ENCODE assay signal across 8 mouse cellular contexts in the genomic region with DNA sequence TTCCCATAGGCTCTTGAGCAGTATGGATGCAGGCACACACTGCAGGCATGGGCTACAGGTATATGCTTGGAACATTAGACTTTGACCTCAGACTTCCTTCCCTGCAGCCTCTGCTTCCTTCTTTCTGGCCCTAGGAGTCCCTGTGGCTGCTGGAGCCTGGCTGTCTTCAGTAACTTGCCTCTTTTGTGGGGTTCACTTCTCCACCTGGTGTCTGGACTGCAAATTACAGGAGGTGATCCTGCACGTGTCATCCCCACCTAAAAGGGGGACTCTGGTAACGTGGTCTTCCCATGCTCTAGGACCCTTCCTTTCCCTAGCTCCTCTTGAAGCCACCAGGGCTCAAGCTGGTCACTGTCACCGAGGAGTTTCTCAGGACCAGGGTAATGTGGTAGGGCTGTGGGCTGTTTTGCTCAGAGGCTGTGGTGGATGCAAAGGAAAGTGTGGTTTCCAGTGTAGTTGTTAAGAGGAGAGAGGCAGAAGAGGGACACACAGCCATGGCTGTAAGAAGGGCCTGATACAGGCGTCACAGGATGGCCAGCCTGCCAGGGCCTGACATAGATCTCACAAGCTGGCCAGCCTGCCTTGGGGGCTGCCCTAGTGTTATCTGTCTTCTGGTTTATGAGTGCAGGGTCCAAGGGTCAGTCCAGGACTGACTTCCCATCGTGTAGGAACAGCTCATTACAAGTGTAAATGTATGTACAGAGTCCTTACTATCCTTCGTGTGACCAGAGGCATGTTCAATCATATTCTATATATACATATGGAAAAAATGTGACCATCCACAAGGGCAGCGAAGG. TPM values are rescaled to one million over a fixed set of nuclear protein-coding genes. Genes with fewer than 3 reads are reported as not detected.
DNase-seq lines count a peak whose midpoint lies in the region; ATAC-seq and TF ChIP-seq lines count a peak whose summit lies in the region.

No protein-coding gene starts in this region.

- no peak overlapping the region for H3K4me2 ChIP-seq in heart, embryonic 16.5 days (ENCODE audit: low read depth, low read length)
- no peak overlapping the region for H3K4me2 ChIP-seq in heart, embryonic 11.5 days
- no peak overlapping the region for H3K4me2 ChIP-seq in CH12.LX (ENCODE audit: insufficient read depth, low read depth, poor library complexity, severe bottlenecking)
- peak overlapping the region; percentile 24 for H3K4me2 ChIP-seq in intestine, postnatal 0 days (replicated peaks; ENCODE audit: low read depth)
- peak overlapping the region; percentile 48 for H3K4me2 ChIP-seq in liver, embryonic 15.5 days
- no peak overlapping the region for H3K4me2 ChIP-seq in stomach, postnatal 0 days (replicated peaks; ENCODE audit: low read depth)

- dilution Hi-C loops in CH12.LX (cut with MboI; ENCODE audit: extremely low pct_ligation_motif_present, extremely low pct_unique_long_range_greater_than_20kb, low sequenced_read_pairs) = no loop called here

- no peak for TF ChIP-seq POLR2A in CH12.LX (IDR thresholded peaks at IDR 0.05; ENCODE audit: low read depth, low read length)

- no peaks in the 10 kb centered on the region for H3K36me3 ChIP-seq in heart, embryonic 16.5 days (ENCODE audit: control insufficient read depth, insufficient read depth)
- no peaks in the 10 kb centered on the region for H3K36me3 ChIP-seq in heart, embryonic 11.5 days (ENCODE audit: control insufficient read depth, insufficient read depth, low read length)
- H3K36me3 ChIP-seq in CH12.LX (replicated peaks in 1 of 2; ENCODE audit: control insufficient read depth in 1 of 2, insufficient read depth in 1 of 2, low read length in 1 of 2) = no peaks in the 10 kb centered on the region
- no peaks in the 10 kb centered on the region for H3K36me3 ChIP-seq in intestine, postnatal 0 days (ENCODE audit: control insufficient read depth, insufficient read depth)
- H3K36me3 ChIP-seq in liver, embryonic 15.5 days (replicated peaks) = no peaks in the 10 kb centered on the region
- H3K36me3 ChIP-seq in stomach, postnatal 0 days (ENCODE audit: control insufficient read depth, insufficient read depth, low read length) = no peaks in the 10 kb centered on the region

- in situ Hi-C loops in CH12.LX (cut with MboI; ENCODE audit: low pct_ligation_motif_present, low pct_unique_long_range_greater_than_20kb, low sequenced_read_pairs) = no loop called here

- no peak for TF ChIP-seq EP300 in CH12.LX (IDR thresholded peaks at IDR 0.05; ENCODE audit: low read length)
- no peak for TF ChIP-seq EP300 in stomach, postnatal 0 days (optimal IDR thresholded peaks at IDR 0.05)

- TF ChIP-seq RAD21 in CH12.LX (IDR thresholded peaks at IDR 0.05; ENCODE audit: low read depth, low read length) = peak; percentile 16

- DNase-seq in CH12.LX (ENCODE audit: extremely low read depth) = no peak
- peak; percentile 27 for DNase-seq in cerebellum, adult 9-10 months
- peak; percentile 70 for DNase-seq in stomach, postnatal 0 days (ENCODE audit: low spot score)
- no peak for DNase-seq in Muller cell, postnatal 12 days (ENCODE audit: inconsistent ontology term)

- H3K27ac ChIP-seq in heart, embryonic 16.5 days (ENCODE audit: low read length) = no peak overlapping the region
- H3K27ac ChIP-seq in heart, embryonic 11.5 days (ENCODE audit: low read depth, low read length) = no peak overlapping the region
- H3K27ac ChIP-seq in CH12.LX (ENCODE audit: insufficient read depth, low read depth) = no peak overlapping the region
- peak overlapping the region; percentile 84 for H3K27ac ChIP-seq in intestine, postnatal 0 days (ENCODE audit: low read depth, low read length)
- H3K27ac ChIP-seq in liver, embryonic 15.5 days (replicated peaks) = peak overlapping the region; percentile 67; the same call in 1 of the 2 replicates
- no peak overlapping the region for H3K27ac ChIP-seq in stomach, postnatal 0 days (replicated peaks)

- H3K4me1 ChIP-seq in heart, embryonic 16.5 days (ENCODE audit: control insufficient read depth, insufficient read depth, low read length) = 0 out of 2 replicates have a peak, but pooled peaks cover 2% of the 10 kb centered on the region
- peaks cover 4% of the 10 kb centered on the region; the same call in 1 of the 2 replicates for H3K4me1 ChIP-seq in heart, embryonic 11.5 days (ENCODE audit: control insufficient read depth, insufficient read depth, low read length)
- peaks cover 0 to 8% of the 10 kb centered on the region in 2 experiments; a peak in 2 of 4 replicates for H3K4me1 ChIP-seq in CH12.LX (ENCODE audit: control insufficient read depth in 1 of 2, insufficient read depth in 2 of 2)
- H3K4me1 ChIP-seq in intestine, postnatal 0 days (replicated peaks; ENCODE audit: control insufficient read depth, insufficient read depth, low read length) = 0 out of 2 replicates have a peak, but pooled peaks cover 3% of the 10 kb centered on the region
- peaks cover 46% of the 10 kb centered on the region for H3K4me1 ChIP-seq in liver, embryonic 15.5 days (replicated peaks)
- H3K4me1 ChIP-seq in stomach, postnatal 0 days (replicated peaks; ENCODE audit: control insufficient read depth, insufficient read depth) = no peaks in the 10 kb centered on the region

- no peak overlapping the region for H3K4me3 ChIP-seq in heart, embryonic 16.5 days (ENCODE audit: low read length)
- H3K4me3 ChIP-seq in heart, embryonic 11.5 days (ENCODE audit: low read depth, low read length) = no peak overlapping the region
- H3K4me3 ChIP-seq in CH12.LX (replicated peaks in 1 of 3; ENCODE audit: low read depth in 2 of 3, low read length in 2 of 3, poor library complexity in 1 of 3) = no peak overlapping the region
- H3K4me3 ChIP-seq in intestine, postnatal 0 days (ENCODE audit: low read depth, low read length) = no peak overlapping the region
- H3K4me3 ChIP-seq in liver, embryonic 15.5 days (replicated peaks) = no peak overlapping the region
- H3K4me3 ChIP-seq in stomach, postnatal 0 days (ENCODE audit: low read depth, low read length) = no peak overlapping the region

- peak in 1 of 2 experiments; percentile 39; a peak in 2 of 4 replicates for TF ChIP-seq CTCF in CH12.LX (conservative IDR thresholded peaks at IDR 0.05 in 1 of 2, IDR thresholded peaks at IDR 0.05 in 1 of 2; ENCODE audit: low read depth in 2 of 2, low read length in 2 of 2)
- TF ChIP-seq CTCF in intestine, postnatal 0 days (IDR thresholded peaks at IDR 0.05; ENCODE audit: low read depth) = peak; percentile 77
- TF ChIP-seq CTCF in stomach, postnatal 0 days (IDR thresholded peaks at IDR 0.05; ENCODE audit: low read depth) = peak; percentile 77

- H3K9ac ChIP-seq in heart, embryonic 16.5 days (ENCODE audit: low read length) = no peak overlapping the region
- no peak overlapping the region for H3K9ac ChIP-seq in heart, embryonic 11.5 days (ENCODE audit: low read depth, low read length)
- H3K9ac ChIP-seq in CH12.LX (ENCODE audit: insufficient read depth, low read depth) = no peak overlapping the region
- H3K9ac ChIP-seq in intestine, postnatal 0 days (ENCODE audit: low read depth, low read length) = no peak overlapping the region; the same call in 1 of the 2 replicates
- peak overlapping the region; percentile 36; the same call in 1 of the 2 replicates for H3K9ac ChIP-seq in liver, embryonic 15.5 days
- H3K9ac ChIP-seq in stomach, postnatal 0 days (ENCODE audit: low read length) = no peak overlapping the region

- no peaks in the 10 kb centered on the region for H3K27me3 ChIP-seq in heart, embryonic 16.5 days (ENCODE audit: control insufficient read depth, insufficient read depth, low read length)
- no peaks in the 10 kb centered on the region for H3K27me3 ChIP-seq in heart, embryonic 11.5 days (ENCODE audit: control insufficient read depth, insufficient read depth, low read length)
- H3K27me3 ChIP-seq in CH12.LX (replicated peaks) = no peaks in the 10 kb centered on the region
- H3K27me3 ChIP-seq in intestine, postnatal 0 days (replicated peaks; ENCODE audit: control insufficient read depth, insufficient read depth, low read length) = no peaks in the 10 kb centered on the region
- H3K27me3 ChIP-seq in liver, embryonic 15.5 days = no peaks in the 10 kb centered on the region
- H3K27me3 ChIP-seq in stomach, postnatal 0 days (ENCODE audit: control insufficient read depth, insufficient read depth, low read length) = no peaks in the 10 kb centered on the region

- H3K9me3 ChIP-seq in heart, embryonic 16.5 days (replicated peaks; ENCODE audit: control insufficient read depth, low read length) = no peaks in the 10 kb centered on the region
- no peaks in the 10 kb centered on the region for H3K9me3 ChIP-seq in heart, embryonic 11.5 days (replicated peaks; ENCODE audit: control insufficient read depth, low read length)
- H3K9me3 ChIP-seq in CH12.LX (replicated peaks; ENCODE audit: low read length) = no peaks in the 10 kb centered on the region
- no peaks in the 10 kb centered on the region for H3K9me3 ChIP-seq in intestine, postnatal 0 days (ENCODE audit: control insufficient read depth)
- no peaks in the 10 kb centered on the region for H3K9me3 ChIP-seq in liver, embryonic 15.5 days (replicated peaks)
- no peaks in the 10 kb centered on the region for H3K9me3 ChIP-seq in stomach, postnatal 0 days (ENCODE audit: control insufficient read depth, low read length)

- 51% methylated on average over 7 of the region's 7 CpGs for WGBS in heart, embryonic 16.5 days
- 48% methylated on average over 7 of the region's 7 CpGs for WGBS in heart, embryonic 11.5 days (ENCODE audit: insufficient replicate concordance)
- WGBS in intestine, postnatal 0 days = 32% methylated on average over 7 of the region's 7 CpGs
- 34% methylated on average over 7 of the region's 7 CpGs for WGBS in liver, embryonic 15.5 days (ENCODE audit: insufficient replicate concordance)
- 53% methylated on average over 7 of the region's 7 CpGs for WGBS in stomach, postnatal 0 days

- peak; percentile 61; the same call in 1 of the 2 replicates for ATAC-seq in heart, embryonic 16.5 days (replicated peaks; ENCODE audit: extremely low read depth, insufficient read depth, low FRiP score)
- ATAC-seq in heart, embryonic 11.5 days (replicated peaks; ENCODE audit: insufficient number of reproducible peaks, low FRiP score, low TSS enrichment) = no peak
- ATAC-seq in intestine, postnatal 0 days = peak; percentile 92
- ATAC-seq in liver, embryonic 15.5 days (ENCODE audit: insufficient read depth) = peak; percentile 34
- peak; percentile 94 for ATAC-seq in stomach, postnatal 0 days (ENCODE audit: low FRiP score, low TSS enrichment)

- H3K79me2 ChIP-seq in CH12.LX (replicated peaks; ENCODE audit: control insufficient read depth, extremely low read depth, insufficient read depth, poor library complexity, severe bottlenecking) = no peaks in the 10 kb centered on the region

RNA-seq across cellular contexts. Expression of a gene that starts 59.6 kb away (rescaled TPM):
- 2.9 and 4.6 TPM in 2 replicates for polyA plus RNA-seq in heart, embryonic 16.5 days (2015; fragmentation: Nextera tagmentation; extraction: Ambion mirVana)
- polyA plus RNA-seq in heart, embryonic 11.5 days (2014; fragmentation: Nextera tagmentation; extraction: Ambion mirVana) = 8.5 and 9.0 TPM in 2 replicates
- total RNA-seq in CH12.LX (2012; rRNA removed) = 0.08 TPM in 2 replicates
- total RNA-seq in CH12.LX (2014; rRNA removed) = 0.11 and 0.14 TPM in 2 replicates
- 0.07 and 0.14 TPM in 2 replicates for polyA plus RNA-seq in CH12.LX (2012; ENCODE audit: insufficient read length, low read depth)
- polyA plus RNA-seq in intestine, postnatal 0 days (2015; fragmentation: Nextera tagmentation; extraction: Ambion mirVana) = 31.5 and 35.9 TPM in 2 replicates
- 16.0 and 18.7 TPM in 2 replicates for polyA plus RNA-seq in liver, embryonic 15.5 days (2015; fragmentation: Nextera tagmentation; extraction: Ambion mirVana)
- 15.3 and 16.5 TPM in 2 replicates for polyA plus RNA-seq in stomach, postnatal 0 days (2015; fragmentation: Nextera tagmentation; extraction: Ambion mirVana)

Comparison
In these comparisons a context has a peak if more than half of its experiments do, and no peak if none do; other contexts are left out.
1. H3K27ac ChIP-seq: peak in intestine, postnatal 0 days (single experiment) and liver, embryonic 15.5 days (single experiment); none in heart, embryonic 16.5 days (single experiment), heart, embryonic 11.5 days (single experiment), CH12.LX (single experiment) and stomach, postnatal 0 days (single experiment).
2. H3K4me2 ChIP-seq: peak in intestine, postnatal 0 days (single experiment) and liver, embryonic 15.5 days (single experiment); none in heart, embryonic 16.5 days (single experiment), heart, embryonic 11.5 days (single experiment), CH12.LX (single experiment) and stomach, postnatal 0 days (single experiment).
3. DNase-seq: peak in cerebellum, adult 9-10 months (single experiment) and stomach, postnatal 0 days (single experiment); none in CH12.LX (single experiment) and Muller cell, postnatal 12 days (single experiment).